Mouse (Mus musculus): ENCODE data around the gene 1300017J02Rik.

DNA sequence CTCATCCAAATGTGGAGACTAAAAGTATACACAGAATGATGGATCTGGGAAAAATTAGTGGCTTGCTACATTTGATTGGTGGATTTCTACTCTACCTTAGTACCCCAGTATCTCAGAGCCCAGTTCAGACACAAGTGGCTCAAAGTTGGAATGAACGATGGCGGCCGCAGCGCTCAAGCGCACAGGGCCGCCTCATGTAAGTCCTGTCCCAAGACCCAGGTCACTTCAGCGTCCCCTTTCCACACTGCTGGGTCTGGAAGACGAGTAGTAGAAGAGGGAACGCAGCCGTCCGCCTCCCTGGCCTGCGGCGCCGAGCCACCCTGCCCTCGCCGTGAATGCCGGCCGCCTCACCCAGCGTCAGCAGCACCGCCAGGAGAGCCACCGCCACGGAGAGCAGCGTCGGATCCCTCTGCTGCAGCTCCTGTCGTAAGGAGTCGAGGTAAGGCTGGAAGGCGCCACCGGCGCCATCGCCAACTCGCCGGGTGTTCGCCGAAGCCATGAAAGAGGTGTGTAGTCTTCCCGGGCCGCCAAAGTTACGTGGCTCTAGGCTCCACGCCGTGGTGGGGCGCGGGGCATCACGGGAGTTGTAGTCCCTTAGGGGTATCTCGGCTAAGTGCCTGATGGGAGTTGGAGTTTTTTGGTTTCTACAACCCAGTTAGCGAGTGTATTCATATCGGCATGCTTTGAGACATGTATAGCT lies 103.2 kb downstream of the 1300017J02Rik start, which contains the start of gene Srprb:
- TF ChIP-seq TAL1 (IDR thresholded peaks at IDR 0.05; ENCODE audit: low read length) = no peak
- TF ChIP-seq CTCF (IDR thresholded peaks at IDR 0.05 in 2 of 3, conservative IDR thresholded peaks at IDR 0.05 in 1 of 3; ENCODE audit: control insufficient read depth in 1 of 3, insufficient read depth in 1 of 3, low read depth in 2 of 3, low read length in 3 of 3, poor library complexity in 1 of 3, severe bottlenecking in 1 of 3) = no peak
- no peak for TF ChIP-seq EP300 (IDR thresholded peaks at IDR 0.05; ENCODE audit: low read depth in 1 of 2, low read length in 2 of 2)
- no peak for TF ChIP-seq ZNF384 (IDR thresholded peaks at IDR 0.05; ENCODE audit: low read depth, low read length)
- TF ChIP-seq POLR2A (IDR thresholded peaks at IDR 0.05; ENCODE audit: control insufficient read depth in 1 of 2, insufficient read depth in 1 of 2, low read depth in 1 of 2, low read length in 2 of 2, poor library complexity in 1 of 2) = peak; percentile 80 to 88
- no peak for TF ChIP-seq BHLHE40 (IDR thresholded peaks at IDR 0.05; ENCODE audit: borderline replicate concordance, low read depth, low read length)
- no peak for TF ChIP-seq MEF2A (IDR thresholded peaks at IDR 0.05; ENCODE audit: extremely low read depth, insufficient replicate concordance, low read depth, low read length, poor library complexity, severe bottlenecking)
- TF ChIP-seq NRF1 (IDR thresholded peaks at IDR 0.05; ENCODE audit: insufficient read depth, low read depth, low read length, poor library complexity, severe bottlenecking) = no peak
- TF ChIP-seq NELFE (IDR thresholded peaks at IDR 0.05; ENCODE audit: low read depth, low read length) = peak; percentile 75
- TF ChIP-seq USF1 (IDR thresholded peaks at IDR 0.05; ENCODE audit: low read depth, low read length) = no peak
